Mouse (Mus musculus) adrenal gland, postnatal 14 days (tissue): Measurements from ENCODE around the gene Tubb1. TPM values are rescaled to one million over a fixed set of nuclear protein-coding genes. Genes with fewer than 3 reads are reported as not detected.

Source experiments
- DNase-seq: peaks from one replicate; pipeline ENCODE4 v3.0.0; 2021; ENCODE audit warnings: mixed read lengths
- long read RNA-seq, 2 experiments: library from polyadenylated mRNA; stranded (forward); transcript quantifications; one replicate each; pipeline ENCODE4 v2.0.0; 2021
- total RNA-seq: library from RNA; stranded (reverse); gene quantifications from 2 replicates; pipeline ENCODE4 v1.2.3, GENCODE M21; 2021

The Tubb1 gene
- total RNA-seq: 1.0 and 2.7 TPM in 2 replicates
- long read RNA-seq, experiment 1, partial matches to known transcripts: 0 of 1 reads
- long read RNA-seq, experiment 1, other reads (novel, unspliced or antisense): 0 of 1 reads
- long read RNA-seq, experiment 2, partial matches to known transcripts: 0 of 3 reads
- long read RNA-seq, experiment 2, other reads (novel, unspliced or antisense): 0 of 3 reads

DNA sequence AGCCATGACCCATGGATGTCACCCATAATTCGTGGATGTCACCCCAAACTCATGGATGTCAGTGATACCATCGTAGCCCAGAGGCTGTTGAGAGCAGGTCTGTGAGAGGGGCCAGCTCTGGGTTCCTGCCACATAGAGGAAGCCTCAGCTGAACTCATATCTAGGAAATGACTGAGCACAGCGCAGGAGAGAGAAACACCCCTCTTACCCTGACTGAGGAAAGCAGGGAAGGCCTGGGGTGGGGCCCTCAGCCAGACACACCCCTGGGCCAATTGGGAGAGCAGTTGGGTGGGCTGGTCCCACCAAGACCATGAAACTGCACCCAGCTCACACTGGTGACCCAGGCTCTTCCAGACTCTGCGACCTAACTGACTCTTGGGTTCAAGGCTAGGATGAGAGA is at the start of gene Tubb1:
Gene Tubb1, plus strand, starts transcription at position 343 of the 400 bp plus-strand sequence.
- DNase-seq: no peak

DNA sequence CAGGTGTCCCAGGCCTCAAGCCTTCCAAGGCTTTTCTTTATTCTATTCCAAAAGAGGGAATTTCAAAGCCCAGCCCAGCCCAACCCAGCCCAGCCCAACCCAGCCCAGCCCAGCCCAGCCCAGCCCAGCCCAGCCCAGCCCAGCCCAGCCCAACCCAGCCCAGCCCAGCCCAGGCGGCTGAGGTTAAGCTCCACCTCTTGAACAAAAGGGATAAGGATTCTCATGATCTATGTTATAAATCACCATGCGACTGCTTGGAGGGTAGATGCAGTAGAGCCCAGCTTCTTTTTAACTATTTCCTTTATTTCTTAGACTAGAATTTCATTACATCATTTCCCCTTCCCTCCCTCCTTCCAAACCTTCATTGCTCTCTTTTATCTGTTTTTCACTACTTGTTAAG is 40.3 kb upstream of the Tubb1 start:
- DNase-seq: no peak

- DNase-seq: no peak
These were observed 37.4 kb upstream of the Tubb1 start for GRCm38 (mm10) chr2:174413127-174413526.

GRCm38 (mm10) chr2:174415001-174415730 is 35.3 kb upstream of the Tubb1 start:
- DNase-seq: no peak

DNA sequence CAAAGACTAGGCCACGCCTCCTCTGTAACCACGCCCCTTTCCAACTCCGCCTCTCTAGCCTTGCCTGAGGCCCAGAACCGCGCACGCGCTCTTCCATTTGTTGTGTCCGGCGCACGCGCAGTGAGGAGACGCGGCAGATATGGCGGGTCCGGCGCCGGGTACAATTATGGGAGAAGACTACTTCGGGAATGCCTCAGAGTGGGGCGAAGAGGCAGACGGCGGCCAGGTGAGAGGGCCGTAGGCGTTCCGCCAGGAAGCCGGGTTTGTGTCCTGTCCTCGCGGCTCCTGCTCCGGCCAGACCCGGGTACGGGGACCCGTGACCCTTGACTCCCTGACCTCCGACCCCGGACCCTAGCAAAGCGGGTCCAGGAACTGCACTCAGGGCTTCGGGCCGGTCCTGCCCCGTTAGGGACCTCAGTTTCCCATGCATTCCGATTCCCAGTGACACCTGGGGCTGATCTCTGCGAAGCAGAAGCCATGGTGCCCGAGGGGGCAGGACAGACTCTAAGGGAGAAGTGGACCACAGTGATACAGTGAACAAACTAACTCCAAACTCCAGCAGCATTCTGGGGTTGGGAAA is 34.7 kb upstream of the Tubb1 start, which contains the start of gene Nelfcd:
Gene Nelfcd, plus strand, starts transcription at position 74 of the 580 bp plus-strand sequence.
- DNase-seq: peak; percentile 97

DNA sequence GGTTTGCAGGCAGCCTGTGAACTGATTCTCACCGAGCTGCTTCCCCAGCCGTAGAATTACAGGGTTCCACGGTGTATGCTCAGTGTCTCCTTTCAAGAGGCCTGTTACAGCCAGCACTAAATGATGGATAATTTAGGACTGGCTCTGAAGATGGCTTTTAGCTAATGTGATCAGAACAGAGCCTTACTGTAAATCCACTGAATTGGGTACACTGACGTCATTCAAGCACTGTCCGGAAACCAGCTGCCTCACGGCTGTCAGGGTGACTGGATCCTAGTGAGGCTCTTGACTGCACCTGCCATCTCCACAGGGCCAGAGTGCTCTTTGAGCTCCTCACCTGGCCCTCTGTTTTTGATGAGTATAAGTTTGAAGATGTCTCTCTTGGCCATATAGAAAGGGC is 29.4 kb upstream of the Tubb1 start:
- DNase-seq: no peak

GRCm38 (mm10) chr2:174424301-174425085 is 26.0 kb upstream of the Tubb1 start:
- DNase-seq: no peak

DNA sequence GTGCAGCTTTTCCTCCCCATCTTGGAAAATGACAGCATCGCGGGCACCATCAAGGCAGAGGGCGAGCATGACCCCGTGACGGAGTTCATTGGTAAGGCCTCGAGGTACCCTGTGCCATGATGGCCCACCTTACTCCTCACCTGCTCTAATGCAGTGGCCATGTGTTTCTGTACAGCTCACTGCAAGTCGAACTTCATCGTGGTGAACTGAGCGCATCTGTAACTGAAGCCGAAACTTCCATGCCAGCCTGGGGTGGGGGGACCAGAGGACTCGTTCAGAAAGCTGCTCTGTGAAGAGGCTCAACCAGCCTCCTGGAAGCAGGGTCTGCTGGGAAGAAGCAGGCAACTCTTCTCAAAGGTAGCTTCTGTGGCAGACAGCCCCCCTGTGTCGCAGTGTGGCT is 23.6 kb upstream of the Tubb1 start:
- no peak for DNase-seq

GRCm38 (mm10) chr2:174428076-174428835 is 22.2 kb upstream of the Tubb1 start:
- DNase-seq: no peak

- DNase-seq: no peak
These were observed 21.4 kb upstream of the Tubb1 start for GRCm38 (mm10) chr2:174428996-174429591.

DNA sequence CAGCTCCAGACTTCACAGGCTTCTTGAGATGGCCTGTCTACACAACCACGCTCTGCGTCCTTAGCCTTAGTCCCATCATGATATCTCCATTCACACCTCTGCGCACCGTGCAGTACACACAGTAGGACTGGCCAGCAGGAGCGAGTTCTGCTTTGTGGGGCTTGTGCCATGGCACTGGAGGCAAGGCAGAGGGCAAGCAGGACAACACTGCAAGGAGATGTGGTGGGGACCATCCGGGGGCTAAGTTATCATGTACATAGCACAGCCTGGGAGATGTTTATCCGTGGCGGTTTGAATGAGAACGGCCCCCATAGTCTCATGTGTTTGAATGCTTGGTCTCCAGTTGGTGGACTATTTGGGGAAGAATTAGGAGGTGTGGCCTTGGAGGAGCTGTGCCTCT is 15.6 kb upstream of the Tubb1 start:
- no peak for DNase-seq

DNA sequence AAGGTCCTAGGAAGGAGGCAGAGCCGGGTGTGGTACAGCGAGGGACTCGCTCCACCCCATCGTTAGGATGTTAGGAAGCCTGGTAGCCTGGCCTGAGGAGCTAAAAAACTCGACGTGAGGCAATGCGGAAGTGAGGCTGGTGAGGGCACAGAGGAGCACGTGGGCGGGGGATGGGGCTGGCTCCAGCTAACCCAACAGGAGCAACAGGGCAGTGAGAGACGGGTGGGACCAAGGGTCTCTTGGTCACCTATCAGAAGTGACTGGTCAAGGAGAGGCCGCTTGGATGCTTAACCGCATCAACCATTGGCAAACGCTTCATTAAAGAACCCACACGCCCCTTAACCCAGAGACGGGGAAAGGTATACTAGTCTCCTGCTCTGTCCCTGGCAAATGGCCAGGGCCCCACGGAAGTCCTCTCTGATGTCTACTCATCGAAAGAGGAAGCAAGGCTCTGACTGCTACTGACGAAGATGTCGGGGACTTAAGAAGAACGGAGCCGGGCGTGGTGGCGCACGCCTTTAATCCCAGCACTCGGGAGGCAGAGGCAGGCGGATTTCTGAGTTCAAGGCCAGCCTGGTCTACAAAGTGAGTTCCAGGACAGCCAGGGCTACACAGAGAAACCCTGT is 14.3 kb upstream of the Tubb1 start:
- DNase-seq: peak; percentile 21

GRCm38 (mm10) chr2:174436916-174437696 is 13.4 kb upstream of the Tubb1 start:
- no peak for DNase-seq

- DNase-seq: peak; percentile 32
These were observed 12.9 kb upstream of the Tubb1 start for GRCm38 (mm10) chr2:174437697-174437982.

GRCm38 (mm10) chr2:174438181-174438580 is 12.3 kb upstream of the Tubb1 start:
- DNase-seq: no peak

- peak; percentile 87 for DNase-seq
These were observed 11.6 kb upstream of the Tubb1 start, which contains the start of gene Ctsz for GRCm38 (mm10) chr2:174438737-174439449. Ctsz (minus strand) TSS chr2:174439039.

DNA sequence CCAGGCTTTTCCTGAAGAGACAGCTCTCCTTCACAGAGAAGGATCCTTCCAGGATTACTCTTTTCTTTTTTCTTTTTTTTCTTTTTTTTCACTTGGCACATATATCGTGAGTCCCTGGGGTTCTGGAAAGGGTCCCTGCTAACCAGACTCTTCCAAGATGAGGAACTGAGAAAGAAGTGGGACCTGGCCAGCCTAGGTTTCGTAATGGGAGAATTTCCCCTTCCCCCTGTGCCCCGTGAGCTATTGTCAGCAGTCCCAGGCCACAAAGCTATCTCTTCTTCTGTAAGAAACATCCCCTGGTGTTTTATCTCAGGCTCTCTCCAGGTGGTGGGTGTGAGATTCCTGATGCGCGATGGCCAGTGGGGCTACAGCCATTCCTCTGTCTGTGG is 11.1 kb upstream of the Tubb1 start:
- no peak for DNase-seq

- DNase-seq: no peak
These were observed 10.5 kb upstream of the Tubb1 start for GRCm38 (mm10) chr2:174439961-174440360.

GRCm38 (mm10) chr2:174441898-174442297 is 8.6 kb upstream of the Tubb1 start:
- no peak for DNase-seq

GRCm38 (mm10) chr2:174442460-174442859 is 8.0 kb upstream of the Tubb1 start:
- peak; percentile 60 for DNase-seq
